Mouse (Mus musculus) limb, embryonic 14.5 days (tissue): ENCODE measurements around the gene Pagr1b. TPM values are rescaled to one million over a fixed set of nuclear protein-coding genes. Genes with fewer than 3 reads are reported as not detected.

Experiments
- ATAC-seq: fragments of 200-750 bp; cut with Nextera tagmentation; 2 replicates; pipeline ENCODE4 v1.8.0; 2017; ENCODE audit warnings: low read depth, moderate number of reproducible peaks, moderate TSS enrichment; ENCODE audit not compliant: low FRiP score
- DNase-seq: peaks from one replicate; pipeline ENCODE4 v3.0.0-alpha.2; 2015; ENCODE audit warnings: low spot score
- H3K27ac ChIP-seq: fragments of 300-500 bp; sonication (generic); replicated peaks from 2 replicates; pipeline ENCODE4 v1.5.1; 2014; ENCODE audit warnings: low read depth, mild to moderate bottlenecking, low read length, moderate library complexity, mixed read lengths
- H3K27me3 ChIP-seq: fragments of 300-500 bp; sonication (generic); 2 replicates; pipeline ENCODE4 v1.6.1; 2014; ENCODE audit warnings: low read length, mixed read lengths; ENCODE audit not compliant: control insufficient read depth, insufficient read depth
- H3K36me3 ChIP-seq: fragments of 300-500 bp; sonication (generic); 2 replicates; pipeline ENCODE4 v1.6.1; 2014; ENCODE audit warnings: mild to moderate bottlenecking, low read length, moderate library complexity, mixed read lengths; ENCODE audit not compliant: control insufficient read depth, insufficient read depth
- H3K4me1 ChIP-seq: fragments of 300-500 bp; sonication (generic); 2 replicates; pipeline ENCODE4 v1.6.1; 2014; ENCODE audit warnings: antibody characterized with exemption, low read length, mixed read lengths; ENCODE audit not compliant: control insufficient read depth, insufficient read depth
- H3K4me2 ChIP-seq: fragments of 300-500 bp; sonication (generic); replicated peaks from 2 replicates; pipeline ENCODE4 v1.6.1; 2014; ENCODE audit warnings: low read depth, mild to moderate bottlenecking, low read length, moderate library complexity; ENCODE audit not compliant: severe bottlenecking
- H3K4me3 ChIP-seq: fragments of 300-500 bp; sonication (generic); replicated peaks from 2 replicates; pipeline ENCODE4 v1.5.1; 2014; ENCODE audit warnings: low read length
- H3K9ac ChIP-seq: fragments of 300-500 bp; sonication (generic); 2 replicates; pipeline ENCODE4 v1.6.1; 2014; ENCODE audit warnings: mild to moderate bottlenecking, low read depth, low read length, moderate library complexity; ENCODE audit not compliant: severe bottlenecking
- H3K9me3 ChIP-seq: fragments of 300-500 bp; sonication (generic); 2 replicates; pipeline ENCODE4 v1.6.1; 2016; ENCODE audit warnings: low read length; ENCODE audit not compliant: control insufficient read depth
- POLR2A ChIP-seq: fragments of 200-500 bp; IDR thresholded peaks from 2 replicates; pipeline ENCODE4 v1.8.0; 2012; ENCODE audit warnings: inconsistent platforms, mild to moderate bottlenecking, moderate library complexity, borderline replicate concordance; ENCODE audit not compliant: insufficient read depth, insufficient read length; ENCODE audit errors: extremely low read depth
- WGBS: fragments of 180-500 bp; shearing (Covaris S2); extraction: QIAGEN DNeasy Blood & Tissue Kit; methylation state at CpG from one replicate; pipeline ENCODE4 v1.1.7; 2014; 5-methylcytosine and 5-hydroxymethylcytosine counted together
- polyA plus RNA-seq, 2 experiments: library from polyadenylated mRNA; depleted of rRNA in 1 of 2; stranded (reverse) in 1 of 2; unstranded in 1 of 2; fragments of >200 nt; fragmentation: Nextera tagmentation in 1 of 2; extraction: Ambion mirVana in 1 of 2; gene quantifications; 2 replicates each; pipeline versions ENCODE4 v1.2.1 to v1.2.3; 2012 to 2014

Gene Pagr1b
- polyA plus RNA-seq, 2 experiments = 3.2 TPM; not detected in 1

GRCm38 (mm10) chr7:127016971-127017949 lies 976 bp upstream of the Pagr1b start, which contains the start of gene Pagr1a:
Pagr1a (minus strand) TSS chr7:127017352.
- Histone ChIP-seq H3K9ac (peak within 1 kb of the TSS; percentile 80), H3K9me3 (no peaks in the 10 kb centered on the region), H3K27ac (peak within 1 kb of the TSS; percentile 93), H3K4me1 (peaks cover 42% of the 10 kb centered on the region), H3K27me3 (no peaks in the 10 kb centered on the region), H3K4me3 (peak within 1 kb of the TSS; percentile 75), H3K4me2 (peak within 1 kb of the TSS; percentile 90), H3K36me3 (peaks cover 42% of the 10 kb centered on the region)
- peak; percentile 20; the same call in 1 of the 2 replicates for TF ChIP-seq POLR2A
- DNase-seq (peak; percentile 100), ATAC-seq (peak; percentile 85)
- WGBS = 3% methylated on average over 39 of the region's 39 CpGs

- TF ChIP-seq POLR2A = 0 out of 2 replicates have a peak, but pooled peaks have one; percentile 9
- H3K9ac ChIP-seq = peak overlapping the region; percentile 80
- H3K4me3 ChIP-seq = peak overlapping the region; percentile 75
- no peaks in the 10 kb centered on the region for H3K27me3 ChIP-seq
- H3K27ac ChIP-seq = peak overlapping the region; percentile 93
- no peaks in the 10 kb centered on the region for H3K9me3 ChIP-seq
- H3K4me2 ChIP-seq = peak overlapping the region; percentile 90
- 1% methylated on average over 21 of the region's 22 CpGs for WGBS
- DNase-seq (peak; percentile 23), ATAC-seq (peak; percentile 25)
- peaks cover 38% of the 10 kb centered on the region for H3K4me1 ChIP-seq
- H3K36me3 ChIP-seq = peaks cover 35% of the 10 kb centered on the region
Observed at GRCm38 (mm10) chr7:127016486-127016938, 228 bp upstream of the Pagr1b start.

GRCm38 (mm10) chr7:127016081-127016480 lies 203 bp downstream of the Pagr1b start:
- TF ChIP-seq POLR2A = no peak
- WGBS = 2% methylated on average over 10 of the region's 10 CpGs
- H3K27ac ChIP-seq = peak overlapping the region; percentile 93
- peak; percentile 47 for DNase-seq
- H3K9me3 ChIP-seq = no peaks in the 10 kb centered on the region
- peak overlapping the region; percentile 90 for H3K4me2 ChIP-seq
- ATAC-seq = no peak
- peak overlapping the region; percentile 80 for H3K9ac ChIP-seq
- H3K27me3 ChIP-seq = no peaks in the 10 kb centered on the region
- H3K4me3 ChIP-seq = peak overlapping the region; percentile 75
- peaks cover 35% of the 10 kb centered on the region for H3K36me3 ChIP-seq
- H3K4me1 ChIP-seq = peaks cover 37% of the 10 kb centered on the region

- no peak overlapping the region for H3K27ac ChIP-seq
- H3K4me3 ChIP-seq = no peak overlapping the region
- peak overlapping the region; percentile 25; the same call in 1 of the 2 replicates for H3K9ac ChIP-seq
- DNase-seq = no peak
- H3K9me3 ChIP-seq = no peaks in the 10 kb centered on the region
- TF ChIP-seq POLR2A = no peak
- H3K27me3 ChIP-seq = no peaks in the 10 kb centered on the region
- no peak for ATAC-seq
- peaks cover 28% of the 10 kb centered on the region for H3K4me1 ChIP-seq
- H3K36me3 ChIP-seq = peaks cover 35% of the 10 kb centered on the region
- 0 out of 2 replicates have a peak overlapping the region, but pooled peaks have one; percentile 90 for H3K4me2 ChIP-seq
- 87% methylated on average over 12 of the region's 12 CpGs for WGBS
Observed at GRCm38 (mm10) chr7:127014993-127015392, 1.3 kb downstream of the Pagr1b start.

GRCm38 (mm10) chr7:127014320-127014719 lies 2.0 kb downstream of the Pagr1b start, which contains the start of gene Mvp:
Mvp (minus strand) TSS chr7:127014621.
- peaks cover 35% of the 10 kb centered on the region for H3K36me3 ChIP-seq
- 42% methylated on average over 11 of the region's 11 CpGs for WGBS

More at GRCm38 (mm10) chr7:127014320-127014719, 2.0 kb downstream of the Pagr1b start, which contains the start of gene Mvp:
- H3K27ac ChIP-seq = no peak within 1 kb of the TSS
- ATAC-seq (no peak), DNase-seq (no peak)
- TF ChIP-seq POLR2A = no peak
- peaks cover 21% of the 10 kb centered on the region for H3K4me1 ChIP-seq
- no peaks in the 10 kb centered on the region for H3K27me3 ChIP-seq
- H3K4me3 ChIP-seq = peak within 1 kb of the TSS; percentile 75
- no peaks in the 10 kb centered on the region for H3K9me3 ChIP-seq
- H3K9ac ChIP-seq = peak within 1 kb of the TSS; percentile 25; the same call in 1 of the 2 replicates
- peak within 1 kb of the TSS; percentile 90; the same call in 1 of the 2 replicates for H3K4me2 ChIP-seq
